Mouse (Mus musculus) telencephalon, adult 2 months (tissue): ENCODE results near the gene Ctss.
"Not testable (repeated sequence)": the region's sequence is repeated elsewhere in the genome, so short reads cannot be mapped to it uniquely, and the experiment has no call there.

Source experiments
- DNase-seq: peaks from one replicate; pipeline ENCODE4 v3.0.0-alpha.2; 2011; ENCODE audit warnings: low read depth, low spot score

Ctss gene

DNA sequence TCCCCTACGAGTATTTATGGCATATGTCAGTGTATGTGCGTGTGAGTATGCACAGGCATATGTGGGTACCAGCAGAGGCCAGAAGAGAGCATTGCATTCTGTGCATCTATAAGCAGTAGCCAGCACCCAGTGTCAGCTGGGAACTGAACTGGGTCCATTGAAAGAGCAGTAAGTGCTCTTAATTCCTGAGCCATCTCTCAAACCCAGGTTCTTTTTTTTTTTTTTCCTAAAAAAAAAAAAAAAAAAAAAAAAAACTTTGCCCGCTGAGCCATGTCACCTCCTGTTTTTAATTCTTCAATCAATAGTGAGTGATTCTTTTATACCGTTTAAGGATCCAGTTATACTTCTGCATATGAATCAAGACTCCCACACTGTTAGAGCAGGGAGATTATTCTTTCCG lies 6.8 kb downstream of the Ctss start:
- DNase-seq: no peak

DNA sequence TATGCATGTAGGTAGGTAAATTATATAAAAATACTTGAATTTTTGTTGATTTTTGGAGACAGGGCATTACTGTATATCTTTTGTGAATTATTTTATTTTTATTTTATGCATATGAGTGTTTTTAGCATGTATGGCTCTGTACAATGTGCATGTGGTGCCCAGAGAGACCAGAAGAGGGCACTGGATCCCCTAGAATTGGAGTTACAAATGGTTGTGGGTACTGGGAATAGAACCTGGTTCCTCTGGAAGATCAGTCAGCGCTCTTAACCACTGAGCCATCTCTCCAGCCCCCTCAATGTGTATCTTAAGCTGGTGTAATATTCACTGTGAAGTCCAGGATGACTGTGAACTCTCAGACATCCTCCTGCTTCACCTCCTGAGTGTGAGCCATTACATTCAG lies 8.3 kb downstream of the Ctss start:
- no peak for DNase-seq

GRCm38 (mm10) chr3:95538936-95539335 lies 12.3 kb downstream of the Ctss start:
- DNase-seq: no peak

GRCm38 (mm10) chr3:95539837-95540236 lies 13.3 kb downstream of the Ctss start:
- no peak for DNase-seq

DNA sequence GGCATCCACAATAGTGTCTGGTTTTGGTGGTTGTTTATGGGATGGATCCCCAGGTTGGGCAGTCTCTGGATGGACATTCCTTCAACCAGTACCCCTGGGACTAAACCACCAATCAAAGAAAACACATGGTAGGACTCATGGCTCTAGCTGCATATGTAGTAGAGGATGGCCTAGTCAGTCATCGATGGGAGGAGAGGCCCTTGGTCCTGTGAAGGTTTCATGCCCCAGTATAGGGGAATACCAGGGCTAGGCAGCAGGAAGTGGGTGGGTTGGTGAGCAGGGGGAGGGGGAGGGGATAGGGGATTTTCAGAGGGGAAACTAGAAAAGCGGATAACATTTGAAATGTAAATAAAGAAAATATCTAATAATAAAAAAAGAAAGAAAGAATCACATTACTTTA lies 14.6 kb downstream of the Ctss start:
- not testable (repeated sequence) for DNase-seq

- no peak for DNase-seq
These were observed 15.6 kb downstream of the Ctss start for GRCm38 (mm10) chr3:95542171-95542570.

DNA sequence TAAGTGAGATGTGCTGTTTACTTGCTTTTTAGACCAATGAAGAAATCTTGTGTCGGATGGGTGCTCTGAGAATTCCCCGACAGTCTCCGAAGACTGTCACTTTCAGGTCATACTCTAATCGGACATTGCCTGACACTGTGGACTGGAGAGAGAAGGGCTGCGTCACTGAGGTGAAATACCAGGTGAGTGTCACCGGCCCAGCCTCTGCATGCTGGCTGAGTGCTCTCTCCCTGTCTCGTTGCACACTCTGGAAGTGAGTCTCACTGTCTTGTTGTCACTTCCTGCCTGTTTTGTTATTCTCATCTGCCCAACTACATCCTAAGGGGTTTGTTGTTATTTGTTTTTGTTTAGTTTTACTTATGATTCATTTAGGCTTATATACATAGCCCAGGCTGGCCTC lies 16.4 kb downstream of the Ctss start:
- DNase-seq: no peak

- DNase-seq: no peak
These were observed 23.6 kb downstream of the Ctss start for GRCm38 (mm10) chr3:95550176-95550575.

- DNase-seq: no peak
These were observed 27.4 kb downstream of the Ctss start for GRCm38 (mm10) chr3:95553986-95554385.

- no peak for DNase-seq
These were observed 32.9 kb downstream of the Ctss start, which contains the start of gene Hormad1 for GRCm38 (mm10) chr3:95559437-95559836. TSS of gene Hormad1 (plus strand) at chr3:95559677.

DNA sequence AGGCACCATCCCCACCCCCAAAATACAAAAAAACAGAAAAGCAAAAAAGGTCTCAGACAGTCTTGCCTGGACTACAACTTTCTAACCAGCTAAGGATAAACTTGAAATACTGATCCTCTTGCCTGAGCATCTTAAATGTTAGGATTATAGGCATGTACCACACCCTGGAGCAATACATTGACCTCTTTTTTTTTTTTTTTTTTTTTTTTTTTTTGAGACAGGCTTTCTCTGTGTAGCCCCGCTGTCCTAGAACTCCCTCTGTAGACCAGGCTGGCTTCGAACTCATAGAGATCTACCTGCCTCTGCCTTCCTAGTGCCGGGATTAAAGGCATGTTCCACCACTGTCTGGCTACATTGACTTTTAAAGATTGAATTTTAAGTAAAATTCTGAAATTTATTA lies 34.2 kb downstream of the Ctss start:
- DNase-seq: no peak

- no peak for DNase-seq
These were observed 35.2 kb downstream of the Ctss start for GRCm38 (mm10) chr3:95561826-95562225.

DNA sequence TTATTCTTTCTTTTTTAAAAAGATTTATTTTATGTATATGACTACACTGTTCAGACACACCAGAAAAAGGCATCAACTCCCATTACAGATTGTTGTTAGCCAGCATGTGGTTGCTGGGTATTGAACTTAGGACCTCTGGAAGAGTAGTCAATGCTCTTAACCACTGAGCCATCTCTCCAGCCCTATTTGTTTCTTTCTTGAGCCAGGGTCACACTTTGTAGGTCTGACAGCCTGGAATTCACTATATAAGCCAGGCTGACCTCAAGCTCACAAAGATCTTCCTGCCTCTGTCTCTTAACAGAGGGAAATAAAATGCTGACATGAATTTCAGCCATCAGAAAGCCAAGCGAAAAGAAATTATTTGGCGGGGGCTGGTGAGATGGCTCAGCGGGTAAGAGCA lies 43.0 kb downstream of the Ctss start:
- no peak for DNase-seq

- DNase-seq: peak; percentile 6
These were observed 61.4 kb downstream of the Ctss start for GRCm38 (mm10) chr3:95587754-95588603.

DNA sequence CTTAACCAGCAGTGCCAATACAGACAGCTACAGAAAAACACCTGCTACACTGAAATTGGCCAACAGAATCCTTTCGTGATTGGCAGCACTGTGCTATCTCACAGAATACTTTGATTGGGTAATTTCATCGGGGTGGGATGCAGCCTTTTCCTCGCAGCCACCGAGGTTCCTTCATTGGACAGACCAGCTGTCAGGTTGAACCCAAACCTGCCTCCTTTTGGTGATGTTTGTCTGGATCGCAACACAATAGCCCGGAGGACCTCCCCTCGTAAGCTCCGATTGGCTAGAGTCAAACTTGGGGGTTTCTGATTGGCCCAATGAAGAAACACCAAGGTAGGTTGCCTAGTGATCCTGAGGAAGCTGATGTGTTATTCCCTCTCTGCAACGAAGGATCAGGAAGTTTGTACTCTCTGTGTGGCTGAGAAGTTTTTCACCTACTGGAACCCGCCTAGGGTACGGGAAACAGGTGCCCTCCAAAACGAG lies 62.1 kb downstream of the Ctss start, which contains the start of gene Golph3l:
TSS of gene Golph3l (plus strand) at position 331 of the 483 bp plus-strand sequence.
- DNase-seq: peak; percentile 99

DNA sequence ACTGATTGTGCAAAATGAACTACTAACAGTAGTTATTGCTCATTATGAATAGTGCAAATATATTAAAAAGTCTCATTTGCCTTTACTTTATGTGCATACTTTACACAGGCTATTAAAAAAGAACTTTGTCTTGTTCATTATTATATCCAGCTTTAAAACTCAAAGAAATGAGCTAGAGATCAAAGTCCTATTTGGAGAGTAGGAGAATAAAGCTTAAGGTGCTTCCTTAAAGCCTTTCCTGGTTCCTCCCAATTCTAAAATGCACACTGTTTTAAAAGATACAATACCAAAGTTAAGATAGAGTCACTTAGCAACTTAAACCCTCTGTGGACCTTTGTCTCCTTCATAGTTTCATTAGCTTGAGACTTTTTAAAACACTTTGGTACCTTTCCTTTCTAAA lies 72.1 kb downstream of the Ctss start:
- DNase-seq: no peak

GRCm38 (mm10) chr3:95601287-95601686 lies 74.7 kb downstream of the Ctss start:
- no peak for DNase-seq
